Mouse (Mus musculus): Measurements from ENCODE around the gene Ager. TPM values are rescaled to one million over a fixed set of nuclear protein-coding genes. Genes with fewer than 3 reads are reported as not detected.
A peak's percentile ranks its signal among the peaks of the same experiment; 100 is the strongest.

The Ager gene
- polyA plus RNA-seq, 1 experiment from 2014 or later: 1.8 TPM

GRCm38 (mm10) chr17:34643944-34644343, 46.3 kb downstream of the Ager start:
- DNase-seq (ENCODE audit: low spot score) (peak; percentile 59), ATAC-seq (ENCODE audit: low FRiP score, low TSS enrichment) (no peak)
- Histone ChIP-seq H3K9me3 (ENCODE audit: control insufficient read depth, low read length) (no peaks in the 10 kb centered on the region), H3K4me1 (replicated peaks; ENCODE audit: control insufficient read depth, insufficient read depth) (no peaks in the 10 kb centered on the region; the same call in 1 of the 2 replicates), H3K4me3 (ENCODE audit: low read depth, low read length) (no peak overlapping the region), H3K27me3 (ENCODE audit: control insufficient read depth, insufficient read depth, low read length) (no peaks in the 10 kb centered on the region), H3K9ac (ENCODE audit: low read length) (no peak overlapping the region), H3K27ac (replicated peaks) (peak overlapping the region; percentile 46; the same call in 1 of the 2 replicates), H3K4me2 (replicated peaks; ENCODE audit: low read depth) (no peak overlapping the region), H3K36me3 (ENCODE audit: control insufficient read depth, insufficient read depth, low read length) (no peaks in the 10 kb centered on the region)
- 59% methylated on average over 10 of the region's 10 CpGs for WGBS
- TF ChIP-seq CTCF (IDR thresholded peaks at IDR 0.05; ENCODE audit: low read depth) (no peak), EP300 (optimal IDR thresholded peaks at IDR 0.05) (no peak)

DNA sequence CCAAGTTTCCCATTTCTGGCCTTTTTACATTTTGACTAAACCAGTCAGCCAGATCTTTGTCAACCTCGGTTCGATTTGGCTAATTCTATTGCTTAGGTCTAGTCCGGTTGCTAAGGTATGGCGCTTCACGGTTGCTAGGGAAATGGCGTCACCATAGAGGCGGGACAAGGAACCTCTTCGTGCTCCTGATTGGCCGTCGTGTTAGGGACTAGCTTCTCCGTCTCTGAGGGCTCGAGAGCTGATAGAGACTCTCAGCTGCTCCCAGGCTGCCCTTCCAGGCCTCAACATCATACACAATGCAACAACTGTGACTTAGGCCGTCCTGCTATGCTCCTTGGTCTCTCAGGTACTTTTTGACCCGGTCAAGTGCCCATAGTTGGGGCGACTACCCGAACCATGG, 46.9 kb downstream of the Ager start, which contains the start of gene Fkbpl:
TSS of gene Fkbpl (plus strand) at position 157 of the 400 bp plus-strand sequence.
- H3K9ac ChIP-seq (ENCODE audit: low read length): peak within 1 kb of the TSS; percentile 63
- H3K36me3 ChIP-seq (ENCODE audit: control insufficient read depth, insufficient read depth, low read length): no peaks in the 10 kb centered on the region
- H3K27me3 ChIP-seq (ENCODE audit: control insufficient read depth, insufficient read depth, low read length): no peaks in the 10 kb centered on the region
- peak; percentile 95 for DNase-seq (ENCODE audit: low spot score)
- peak within 1 kb of the TSS; percentile 82 for H3K27ac ChIP-seq (replicated peaks)
- no peak for TF ChIP-seq CTCF (IDR thresholded peaks at IDR 0.05; ENCODE audit: low read depth)
- no peak for TF ChIP-seq EP300 (optimal IDR thresholded peaks at IDR 0.05)
- under 1% methylated on average over 16 of the region's 16 CpGs for WGBS
- peak within 1 kb of the TSS; percentile 53 for H3K4me3 ChIP-seq (ENCODE audit: low read depth, low read length)
- H3K9me3 ChIP-seq (ENCODE audit: control insufficient read depth, low read length): no peaks in the 10 kb centered on the region
- peak within 1 kb of the TSS; percentile 83 for H3K4me2 ChIP-seq (replicated peaks; ENCODE audit: low read depth)
- peak; percentile 82 for ATAC-seq (ENCODE audit: low FRiP score, low TSS enrichment)
- H3K4me1 ChIP-seq (replicated peaks; ENCODE audit: control insufficient read depth, insufficient read depth): no peaks in the 10 kb centered on the region; the same call in 1 of the 2 replicates

- Histone ChIP-seq H3K4me1 (replicated peaks; ENCODE audit: control insufficient read depth, insufficient read depth) (no peaks in the 10 kb centered on the region; the same call in 1 of the 2 replicates), H3K9ac (ENCODE audit: low read length) (peak overlapping the region; percentile 63), H3K36me3 (ENCODE audit: control insufficient read depth, insufficient read depth, low read length) (no peaks in the 10 kb centered on the region; the same call in 1 of the 2 replicates), H3K27ac (replicated peaks) (no peak overlapping the region), H3K9me3 (ENCODE audit: control insufficient read depth, low read length) (no peaks in the 10 kb centered on the region), H3K4me2 (replicated peaks; ENCODE audit: low read depth) (peak overlapping the region; percentile 83), H3K4me3 (ENCODE audit: low read depth, low read length) (peak overlapping the region; percentile 53), H3K27me3 (ENCODE audit: control insufficient read depth, insufficient read depth, low read length) (no peaks in the 10 kb centered on the region)
- ATAC-seq (ENCODE audit: low FRiP score, low TSS enrichment) (no peak), DNase-seq (ENCODE audit: low spot score) (no peak)
- WGBS: 38% methylated on average over 10 of the region's 10 CpGs
- no peak for TF ChIP-seq CTCF (IDR thresholded peaks at IDR 0.05; ENCODE audit: low read depth)
- TF ChIP-seq EP300 (optimal IDR thresholded peaks at IDR 0.05): no peak
Observed at GRCm38 (mm10) chr17:34645256-34645829, 47.7 kb downstream of the Ager start.

DNA sequence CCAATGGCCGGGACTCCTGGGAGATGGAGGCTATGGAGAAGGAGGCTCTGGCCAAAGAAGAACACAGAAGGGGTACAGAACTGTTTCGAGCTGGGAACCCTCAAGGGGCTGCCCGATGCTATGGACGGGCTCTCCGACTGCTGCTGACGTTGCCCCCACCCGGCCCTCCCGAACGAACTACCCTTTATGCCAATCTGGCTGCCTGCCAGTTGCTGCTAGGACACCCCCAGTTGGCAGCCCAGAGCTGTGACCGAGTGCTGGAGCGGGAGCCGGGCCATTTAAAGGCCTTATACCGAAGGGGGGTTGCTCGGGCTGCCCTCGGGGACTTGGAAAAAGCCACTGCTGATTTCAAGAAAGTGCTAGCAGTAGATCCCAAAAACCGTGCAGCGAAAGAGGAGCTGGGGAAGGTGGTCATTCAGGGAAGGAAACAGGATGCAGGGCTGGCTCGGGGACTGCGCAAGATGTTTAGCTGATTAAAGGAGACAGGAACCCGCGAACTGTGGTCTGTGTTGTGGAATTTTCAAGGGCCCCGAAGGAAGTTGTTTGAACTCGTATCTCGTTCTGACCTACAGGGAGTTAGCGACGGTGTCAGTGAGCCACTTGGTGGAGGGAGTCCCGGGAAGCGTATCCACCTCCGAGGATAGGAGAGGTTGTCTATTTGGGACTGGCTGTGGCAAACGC, 48.3 kb downstream of the Ager start:
- Histone ChIP-seq H3K27ac (replicated peaks) (no peak overlapping the region; the same call in 1 of the 2 replicates), H3K9me3 (ENCODE audit: control insufficient read depth, low read length) (no peaks in the 10 kb centered on the region), H3K4me1 (replicated peaks; ENCODE audit: control insufficient read depth, insufficient read depth) (no peaks in the 10 kb centered on the region; the same call in 1 of the 2 replicates), H3K9ac (ENCODE audit: low read length) (no peak overlapping the region), H3K4me2 (replicated peaks; ENCODE audit: low read depth) (peak overlapping the region; percentile 83; the same call in 1 of the 2 replicates), H3K4me3 (ENCODE audit: low read depth, low read length) (no peak overlapping the region), H3K27me3 (ENCODE audit: control insufficient read depth, insufficient read depth, low read length) (no peaks in the 10 kb centered on the region), H3K36me3 (ENCODE audit: control insufficient read depth, insufficient read depth, low read length) (peaks cover 5% of the 10 kb centered on the region)
- DNase-seq (ENCODE audit: low spot score) (no peak), ATAC-seq (ENCODE audit: low FRiP score, low TSS enrichment) (no peak)
- WGBS: 85% methylated on average over 30 of the region's 30 CpGs
- no peak for TF ChIP-seq EP300 (optimal IDR thresholded peaks at IDR 0.05)
- no peak for TF ChIP-seq CTCF (IDR thresholded peaks at IDR 0.05; ENCODE audit: low read depth)

- H3K9me3 ChIP-seq (ENCODE audit: control insufficient read depth, low read length): no peaks in the 10 kb centered on the region
- peak within 1 kb of the TSS; percentile 83 for H3K27ac ChIP-seq (replicated peaks)
- H3K4me1 ChIP-seq (replicated peaks; ENCODE audit: control insufficient read depth, insufficient read depth): no peaks in the 10 kb centered on the region; the same call in 1 of the 2 replicates
- TF ChIP-seq CTCF (IDR thresholded peaks at IDR 0.05; ENCODE audit: low read depth) (no peak; the same call in 1 of the 2 replicates), EP300 (optimal IDR thresholded peaks at IDR 0.05) (no peak)
- H3K4me2 ChIP-seq (replicated peaks; ENCODE audit: low read depth): peak within 1 kb of the TSS; percentile 77
- peak within 1 kb of the TSS; percentile 95 for H3K4me3 ChIP-seq (ENCODE audit: low read depth, low read length)
- H3K9ac ChIP-seq (ENCODE audit: low read length): peak within 1 kb of the TSS; percentile 87
- DNase-seq (ENCODE audit: low spot score) (peak; percentile 96), ATAC-seq (ENCODE audit: low FRiP score, low TSS enrichment) (peak; percentile 96)
- H3K36me3 ChIP-seq (ENCODE audit: control insufficient read depth, insufficient read depth, low read length): peaks cover 6% of the 10 kb centered on the region
- under 1% methylated on average over 59 of the region's 66 CpGs for WGBS
- H3K27me3 ChIP-seq (ENCODE audit: control insufficient read depth, insufficient read depth, low read length): no peaks in the 10 kb centered on the region
Observed at GRCm38 (mm10) chr17:34646906-34647787, 49.5 kb downstream of the Ager start, which contains the start of gene Atf6b. TSS of gene Atf6b (plus strand) at chr17:34647146.
